Mouse (Mus musculus): ENCODE results near the gene Paics. TPM values are rescaled to one million over a fixed set of nuclear protein-coding genes. Genes with fewer than 3 reads are reported as not detected.

Gene Paics
- total and polyA plus RNA-seq, 2 experiments from 2014 or later, result 114 to 166 TPM

GRCm38 (mm10) chr5:76941975-76942374 lies 9.1 kb upstream of the Paics start:
- no peak overlapping the region for H3K4me2 ChIP-seq (ENCODE audit: low read depth, low read length)
- ATAC-seq, result no peak
- H3K9me3 ChIP-seq (ENCODE audit: low read length), result no peaks in the 10 kb centered on the region
- H3K4me1 ChIP-seq (ENCODE audit: insufficient read depth, low read length), result no peaks in the 10 kb centered on the region
- DNase-seq (ENCODE audit: low spot score), result no peak
- TF ChIP-seq CTCF (IDR thresholded peaks at IDR 0.05; ENCODE audit: low read depth), result no peak
- H3K36me3 ChIP-seq (ENCODE audit: insufficient read depth, low read length), result no peaks in the 10 kb centered on the region
- 93% methylated on average over 4 of the region's 4 CpGs for WGBS
- H3K27ac ChIP-seq, result no peak overlapping the region
- no peaks in the 10 kb centered on the region for H3K27me3 ChIP-seq (ENCODE audit: insufficient read depth, low read length)
- H3K9ac ChIP-seq (replicated peaks; ENCODE audit: low read length), result no peak overlapping the region
- H3K4me3 ChIP-seq (ENCODE audit: low read length), result no peak overlapping the region

- WGBS, result 90% methylated on average over 4 of the region's 4 CpGs
- no peak for ATAC-seq
- no peak for TF ChIP-seq CTCF (IDR thresholded peaks at IDR 0.05; ENCODE audit: low read depth)
Observed at GRCm38 (mm10) chr5:76942505-76942904, 8.6 kb upstream of the Paics start.

GRCm38 (mm10) chr5:76944965-76945677 lies 6.0 kb upstream of the Paics start:
- Histone ChIP-seq H3K4me2 (ENCODE audit: low read depth, low read length) (no peak overlapping the region), H3K27me3 (ENCODE audit: insufficient read depth, low read length) (no peaks in the 10 kb centered on the region), H3K4me1 (ENCODE audit: insufficient read depth, low read length) (no peaks in the 10 kb centered on the region), H3K27ac (no peak overlapping the region), H3K36me3 (ENCODE audit: insufficient read depth, low read length) (no peaks in the 10 kb centered on the region), H3K4me3 (ENCODE audit: low read length) (no peak overlapping the region), H3K9ac (replicated peaks; ENCODE audit: low read length) (no peak overlapping the region), H3K9me3 (ENCODE audit: low read length) (no peaks in the 10 kb centered on the region)
- 69% methylated on average over 6 of the region's 6 CpGs for WGBS
- no peak for ATAC-seq
- DNase-seq (ENCODE audit: low spot score), result no peak
- TF ChIP-seq CTCF (IDR thresholded peaks at IDR 0.05; ENCODE audit: low read depth), result no peak

More at GRCm38 (mm10) chr5:76942505-76942904, 8.6 kb upstream of the Paics start:
- Histone ChIP-seq H3K4me1 (ENCODE audit: insufficient read depth, low read length) (no peaks in the 10 kb centered on the region), H3K27me3 (ENCODE audit: insufficient read depth, low read length) (no peaks in the 10 kb centered on the region), H3K4me3 (ENCODE audit: low read length) (no peak overlapping the region), H3K9me3 (ENCODE audit: low read length) (no peaks in the 10 kb centered on the region), H3K27ac (no peak overlapping the region), H3K4me2 (ENCODE audit: low read depth, low read length) (no peak overlapping the region), H3K9ac (replicated peaks; ENCODE audit: low read length) (no peak overlapping the region), H3K36me3 (ENCODE audit: insufficient read depth, low read length) (no peaks in the 10 kb centered on the region)
- DNase-seq (ENCODE audit: low spot score), result no peak

- Histone ChIP-seq H3K27me3 (ENCODE audit: insufficient read depth, low read length) (no peaks in the 10 kb centered on the region), H3K4me1 (ENCODE audit: insufficient read depth, low read length) (no peaks in the 10 kb centered on the region), H3K9me3 (ENCODE audit: low read length) (no peaks in the 10 kb centered on the region), H3K36me3 (ENCODE audit: insufficient read depth, low read length) (no peaks in the 10 kb centered on the region), H3K9ac (replicated peaks; ENCODE audit: low read length) (no peak overlapping the region), H3K4me2 (ENCODE audit: low read depth, low read length) (no peak overlapping the region), H3K27ac (no peak overlapping the region), H3K4me3 (ENCODE audit: low read length) (no peak overlapping the region)
- WGBS, result 68% methylated on average over 2 of the region's 2 CpGs
- DNase-seq (ENCODE audit: low spot score) (no peak), ATAC-seq (no peak)
- no peak for TF ChIP-seq CTCF (IDR thresholded peaks at IDR 0.05; ENCODE audit: low read depth)
Observed at GRCm38 (mm10) chr5:76945678-76946033, 5.5 kb upstream of the Paics start.

- TF ChIP-seq CTCF (IDR thresholded peaks at IDR 0.05; ENCODE audit: low read depth), result no peak
- H3K4me1 ChIP-seq (ENCODE audit: insufficient read depth, low read length), result no peaks in the 10 kb centered on the region
- ATAC-seq, result no peak
- H3K4me3 ChIP-seq (ENCODE audit: low read length), result no peak overlapping the region
- no peaks in the 10 kb centered on the region for H3K27me3 ChIP-seq (ENCODE audit: insufficient read depth, low read length)
- H3K36me3 ChIP-seq (ENCODE audit: insufficient read depth, low read length), result no peaks in the 10 kb centered on the region
- no peak overlapping the region for H3K9ac ChIP-seq (replicated peaks; ENCODE audit: low read length)
- WGBS, result 91% methylated on average over 4 of the region's 4 CpGs
- H3K9me3 ChIP-seq (ENCODE audit: low read length), result no peaks in the 10 kb centered on the region
- H3K4me2 ChIP-seq (ENCODE audit: low read depth, low read length), result no peak overlapping the region
- DNase-seq (ENCODE audit: low spot score), result no peak
- H3K27ac ChIP-seq, result no peak overlapping the region
Observed at GRCm38 (mm10) chr5:76947142-76947541, 4.0 kb upstream of the Paics start.

- Histone ChIP-seq H3K4me1 (ENCODE audit: insufficient read depth, low read length) (0 out of 2 replicates have a peak, but pooled peaks cover 4% of the 10 kb centered on the region), H3K9ac (replicated peaks; ENCODE audit: low read length) (no peak overlapping the region), H3K36me3 (ENCODE audit: insufficient read depth, low read length) (no peaks in the 10 kb centered on the region), H3K4me2 (ENCODE audit: low read depth, low read length) (no peak overlapping the region), H3K9me3 (ENCODE audit: low read length) (no peaks in the 10 kb centered on the region), H3K27ac (no peak overlapping the region), H3K4me3 (ENCODE audit: low read length) (no peak overlapping the region), H3K27me3 (ENCODE audit: insufficient read depth, low read length) (no peaks in the 10 kb centered on the region)
- ATAC-seq (no peak), DNase-seq (ENCODE audit: low spot score) (no peak)
- TF ChIP-seq CTCF (IDR thresholded peaks at IDR 0.05; ENCODE audit: low read depth), result no peak
- 95% methylated on average over 4 of the region's 4 CpGs for WGBS
Observed at GRCm38 (mm10) chr5:76947758-76948157, 3.3 kb upstream of the Paics start.

GRCm38 (mm10) chr5:76950343-76951105 lies 583 bp upstream of the Paics start:
- Histone ChIP-seq H3K4me2 (ENCODE audit: low read depth, low read length) (peak overlapping the region; percentile 97), H3K36me3 (ENCODE audit: insufficient read depth, low read length) (no peaks in the 10 kb centered on the region), H3K4me1 (ENCODE audit: insufficient read depth, low read length) (0 out of 2 replicates have a peak, but pooled peaks cover 6% of the 10 kb centered on the region), H3K27ac (peak overlapping the region; percentile 88), H3K27me3 (ENCODE audit: insufficient read depth, low read length) (no peaks in the 10 kb centered on the region), H3K9me3 (ENCODE audit: low read length) (no peaks in the 10 kb centered on the region), H3K9ac (replicated peaks; ENCODE audit: low read length) (peak overlapping the region; percentile 63), H3K4me3 (ENCODE audit: low read length) (peak overlapping the region; percentile 64)
- under 1% methylated on average over 24 of the region's 24 CpGs for WGBS
- TF ChIP-seq CTCF (IDR thresholded peaks at IDR 0.05; ENCODE audit: low read depth), result 0 out of 2 replicates have a peak, but pooled peaks have one; percentile 4
- DNase-seq (ENCODE audit: low spot score) (peak; percentile 17), ATAC-seq (no peak)

Measured in hindbrain, postnatal 0 days (tissue).